Mouse (Mus musculus): ENCODE measurements around the gene Prkrip1.

DNA sequence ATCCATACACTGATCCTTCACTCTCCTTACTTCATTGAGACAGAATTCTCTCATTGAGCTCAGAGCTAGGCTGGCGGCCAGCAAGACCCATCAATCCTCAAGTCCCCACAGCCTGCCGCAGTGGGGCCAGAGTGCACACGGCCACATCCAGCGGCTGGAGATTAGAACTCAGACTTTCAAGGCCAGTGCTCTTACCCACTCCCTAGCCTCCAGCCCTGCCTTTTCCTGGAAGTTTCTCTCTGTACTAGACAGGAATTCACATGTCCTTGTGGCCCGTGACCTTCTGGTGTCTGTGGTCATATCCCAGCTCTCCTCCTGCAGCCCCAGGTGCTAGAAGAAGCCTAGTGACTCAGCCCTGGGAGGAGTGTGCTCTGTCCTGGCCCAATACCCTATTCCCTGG, 37.8 kb upstream of the Prkrip1 start:
- TF ChIP-seq POLR2A (IDR thresholded peaks at IDR 0.05; ENCODE audit: insufficient read depth, low read length) (no peak), EP300 (IDR thresholded peaks at IDR 0.05; ENCODE audit: insufficient read depth, low read depth, low read length) (no peak), CTCF (IDR thresholded peaks at IDR 0.05; ENCODE audit: low read depth, low read length) (no peak)

All from ES-Bruce4 (cell line).